Mouse (Mus musculus) T-helper 17 cell (primary cell): ENCODE data around the gene Sltm.

ENCODE experiments used
- in situ Hi-C, 2 experiments: fragments of 300-600 bp; cut with MboI, MseI; formaldehyde crosslinking; loops; 1 replicate in 1 of 2; 2 replicates in 1 of 2; pipeline ENCODE4 v1.15.1; 2025; ENCODE audit warnings: high pct_unique_total_duplicates in 2 of 2

The Sltm gene

GRCm38 (mm10) chr9:70542305-70543041, at the start of gene Sltm:
Gene Sltm (plus strand): TSS chr9:70542754.
- in situ Hi-C loops: loop anchor here in 1 of 2 experiments (5.0 kb wide), 1 partner anchor 50 kb away; no protein-coding TSS in a partner anchor

DNA sequence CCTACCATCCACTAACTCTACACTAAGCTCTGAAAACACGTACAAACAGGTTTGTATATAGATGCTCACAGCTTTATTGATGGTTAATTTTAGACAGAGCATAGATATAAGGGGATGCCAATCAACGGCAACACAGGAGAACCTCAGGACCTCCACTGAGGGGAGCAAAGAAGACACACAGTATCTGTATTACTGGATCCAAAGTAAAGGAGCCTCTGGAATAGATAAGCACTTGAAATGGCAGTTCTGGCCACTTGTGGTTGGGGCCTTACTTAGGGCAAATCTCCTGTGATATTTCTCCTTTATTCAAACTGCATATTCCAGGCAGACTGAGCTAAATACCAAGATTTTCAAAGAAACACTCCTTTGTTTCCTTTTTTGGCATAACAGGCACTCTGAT, 49.5 kb upstream of the Sltm start:
- in situ Hi-C loops: loop anchor here (5.0 to 10.0 kb wide), 3 partner anchors 49 to 1532 kb away; partner anchors contain the start of gene Sltm (in 1 of the 2)

DNA sequence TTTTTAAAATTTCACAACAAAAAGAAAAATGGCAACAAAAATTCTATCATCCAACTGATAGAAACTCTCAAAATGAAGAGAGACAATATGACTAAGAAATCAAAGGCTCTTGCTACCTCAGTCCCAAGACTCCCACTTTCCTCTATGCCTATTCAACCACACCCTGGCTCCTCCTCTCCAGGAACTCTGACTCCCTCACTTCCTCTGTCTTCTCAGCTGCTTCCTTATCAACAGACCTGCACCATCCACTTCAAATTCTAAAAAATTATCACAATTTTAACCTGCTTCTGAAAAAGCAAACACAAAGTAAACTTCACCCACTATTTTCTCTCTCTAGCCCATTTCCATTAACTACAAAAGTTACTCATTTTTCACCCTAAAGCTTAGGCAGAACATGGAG, 45.6 kb upstream of the Sltm start:
- in situ Hi-C loops: loop anchor here in 1 of 2 experiments (10.0 kb wide), 1 partner anchor 1528 kb away; no protein-coding TSS in a partner anchor

GRCm38 (mm10) chr9:70502284-70503014, 40.1 kb upstream of the Sltm start:
- in situ Hi-C loops: no loop called here

GRCm38 (mm10) chr9:70503015-70503603, 39.4 kb upstream of the Sltm start:
- in situ Hi-C loops: no loop called here

- in situ Hi-C loops: no loop called here
These were observed 38.9 kb upstream of the Sltm start, which contains the start of gene Rnf111 for GRCm38 (mm10) chr9:70503626-70504041. Gene Rnf111 (minus strand): TSS chr9:70503725.

DNA sequence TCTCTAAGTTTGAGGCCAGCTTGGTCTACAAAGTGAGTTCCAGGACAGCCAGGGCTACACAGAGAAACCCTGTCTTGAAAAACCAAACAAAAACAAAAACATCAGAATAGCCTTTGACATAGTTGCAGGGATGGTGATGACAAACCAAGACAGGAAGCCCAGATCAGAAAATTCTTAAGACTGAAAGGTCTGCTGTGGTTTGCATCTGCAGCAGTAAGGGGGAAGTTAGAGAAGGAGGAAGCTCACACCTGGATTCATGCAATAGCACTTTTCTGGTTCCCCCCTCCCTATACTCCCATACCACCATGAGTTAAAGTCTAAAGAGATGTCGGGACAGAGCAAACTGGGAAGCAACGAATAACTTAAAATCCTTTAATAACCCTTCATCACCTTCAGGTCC, 36.4 kb upstream of the Sltm start:
- in situ Hi-C loops: no loop called here

DNA sequence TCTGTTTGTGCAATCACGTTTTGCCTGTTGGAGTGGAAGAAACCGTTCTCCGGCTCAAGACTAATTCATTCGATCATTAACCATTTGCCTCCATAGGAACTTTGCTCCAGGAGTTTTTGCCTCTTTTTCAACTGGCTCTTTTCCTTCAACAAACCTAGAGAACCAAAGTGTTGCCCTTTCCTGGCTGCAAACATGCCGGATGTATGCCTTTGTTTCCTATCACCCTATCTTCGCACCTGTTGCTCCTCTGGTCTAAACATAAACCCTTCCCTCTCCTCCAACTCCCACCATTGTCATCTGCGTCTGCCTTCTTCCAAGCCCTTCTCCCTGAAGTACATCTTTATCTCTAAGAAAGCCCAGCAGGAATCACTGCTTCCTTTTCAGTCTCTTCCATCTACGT, 35.8 kb upstream of the Sltm start:
- in situ Hi-C loops: no loop called here

DNA sequence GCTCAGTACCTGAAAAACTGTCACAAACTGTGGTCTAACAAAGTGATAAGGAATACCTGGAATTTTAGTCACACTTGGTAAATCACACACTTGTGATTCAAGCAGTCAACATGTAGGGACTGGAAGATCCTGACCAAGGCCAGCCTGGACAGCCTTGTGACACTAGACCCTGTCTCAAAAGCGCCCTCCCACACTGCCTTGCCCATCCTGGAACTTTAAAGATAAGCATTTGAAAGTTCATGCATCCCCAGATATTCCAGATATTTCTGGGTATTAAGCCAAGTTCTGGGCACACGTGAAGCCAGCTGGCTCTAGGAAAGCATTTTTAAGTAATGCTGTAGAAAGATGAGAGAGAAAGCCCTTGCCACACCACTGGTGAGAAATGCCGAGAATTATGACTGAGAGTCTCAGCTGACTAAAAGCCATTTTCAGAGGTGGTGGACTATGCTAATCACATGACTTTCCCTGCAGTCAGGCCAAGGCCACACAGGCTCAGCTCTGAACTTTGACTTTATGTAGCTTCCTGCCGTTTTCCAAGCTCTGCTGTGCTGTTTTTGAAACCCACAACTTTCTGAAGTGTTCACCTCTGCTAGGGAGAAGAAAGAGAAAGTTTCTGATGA, 32.5 kb upstream of the Sltm start:
- in situ Hi-C loops: no loop called here

GRCm38 (mm10) chr9:70510998-70511583, 31.5 kb upstream of the Sltm start:
- in situ Hi-C loops: no loop called here

- in situ Hi-C loops: no loop called here
These were observed 30.9 kb upstream of the Sltm start for GRCm38 (mm10) chr9:70511681-70512080.

GRCm38 (mm10) chr9:70520651-70521050, 21.9 kb upstream of the Sltm start:
- in situ Hi-C loops: no loop called here

DNA sequence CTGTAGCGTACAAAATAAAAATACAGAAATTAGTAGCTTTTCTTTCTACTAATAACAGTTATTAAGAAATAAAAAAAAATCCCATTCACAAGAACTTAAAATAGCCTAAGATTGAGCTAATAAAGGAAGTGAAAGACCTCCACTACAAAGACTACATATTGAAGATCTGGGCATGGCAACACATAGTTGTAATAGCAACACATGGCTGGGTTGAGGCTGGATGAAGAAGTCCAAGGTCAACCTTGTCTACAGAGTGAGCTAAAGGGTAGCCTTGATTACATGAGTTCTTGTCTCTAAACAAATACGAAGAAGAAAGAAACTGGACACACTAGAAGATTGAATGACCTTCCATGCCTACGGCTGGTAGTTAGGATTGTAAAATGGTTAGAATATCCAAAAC, 18.7 kb upstream of the Sltm start:
- in situ Hi-C loops: no loop called here

DNA sequence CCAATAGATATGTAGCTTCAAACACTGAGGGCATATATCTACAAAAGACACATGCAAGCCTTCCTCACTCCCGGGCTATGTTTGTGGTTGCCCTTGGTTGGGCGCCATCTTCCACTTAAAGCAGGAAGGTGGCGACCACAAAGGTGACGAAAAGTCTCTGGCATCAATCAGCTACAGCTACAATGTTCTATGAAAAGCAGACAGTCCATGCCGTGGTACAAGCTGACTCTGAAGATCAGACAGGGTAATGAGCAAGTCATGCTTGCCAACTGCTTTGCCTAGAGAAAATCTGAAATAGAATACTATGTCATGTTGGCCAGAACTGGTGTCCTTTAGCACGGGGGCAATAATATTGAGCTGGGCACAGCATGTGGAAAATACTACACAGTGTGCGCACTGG, 18.2 kb upstream of the Sltm start:
- in situ Hi-C loops: no loop called here

DNA sequence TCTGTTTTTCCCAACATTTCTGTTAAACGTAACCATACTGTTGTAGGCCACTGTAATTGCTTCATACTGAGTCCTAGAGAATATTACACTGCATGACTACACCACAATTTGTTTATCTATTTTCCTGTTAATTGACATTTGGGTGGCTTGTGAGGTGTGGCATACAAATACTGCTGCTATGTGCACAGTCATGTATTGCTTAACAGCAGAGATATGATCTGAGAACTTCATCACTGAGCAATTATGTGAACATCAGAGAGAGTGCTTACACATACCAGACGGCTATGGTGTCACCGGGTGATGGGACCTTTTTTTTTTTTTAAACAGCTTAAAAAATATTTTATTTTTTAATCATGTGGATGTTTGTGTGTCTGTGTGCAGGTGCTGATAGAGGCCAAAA, 9.2 kb upstream of the Sltm start:
- in situ Hi-C loops: loop anchor here in 1 of 2 experiments (10.0 kb wide), 1 partner anchor 921 kb away; no protein-coding TSS in a partner anchor

DNA sequence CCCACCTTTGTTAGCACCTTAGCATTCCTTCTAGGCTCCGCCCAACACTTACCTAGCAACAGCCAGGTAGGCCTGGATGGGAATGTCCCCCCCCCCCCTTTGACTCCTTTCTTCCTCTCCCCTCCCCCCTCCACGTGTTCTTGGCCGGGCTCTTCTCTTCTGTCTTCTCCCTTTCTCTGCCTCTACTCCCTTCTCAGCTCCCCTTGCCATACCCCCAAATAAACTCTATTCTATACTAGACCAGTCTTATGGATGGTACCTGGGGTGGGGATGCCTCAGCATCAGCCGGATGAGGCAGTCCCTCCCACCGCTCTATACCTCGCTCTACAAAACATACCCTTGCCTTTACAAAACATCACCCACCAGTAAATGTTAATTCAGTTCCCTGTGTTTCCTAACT, 970 bp upstream of the Sltm start:
- in situ Hi-C loops: loop anchor here in 1 of 2 experiments (5.0 kb wide), 1 partner anchor 49 kb away; no protein-coding TSS in a partner anchor

- in situ Hi-C loops: loop anchor here in 1 of 2 experiments (5.0 kb wide), 1 partner anchor 51 kb away; no protein-coding TSS in a partner anchor
These were observed 710 bp downstream of the Sltm start for GRCm38 (mm10) chr9:70543048-70543880.

GRCm38 (mm10) chr9:70543985-70544384, 1.4 kb downstream of the Sltm start:
- in situ Hi-C loops: loop anchor here in 1 of 2 experiments (5.0 kb wide), 1 partner anchor 52 kb away; no protein-coding TSS in a partner anchor

- in situ Hi-C loops: loop anchor here (5.0 kb wide), 1 partner anchor 53 kb away; no protein-coding TSS in a partner anchor
These were observed 2.3 kb downstream of the Sltm start for GRCm38 (mm10) chr9:70544831-70545230.

GRCm38 (mm10) chr9:70546576-70546975, 4.0 kb downstream of the Sltm start:
- in situ Hi-C loops: loop anchor here in 1 of 2 experiments (5.0 kb wide), 1 partner anchor 54 kb away; no protein-coding TSS in a partner anchor
